Comparison of ENCODE assay signal across 8 mouse cellular contexts in genomic region chr14:34502475-34503324, GRCm38 (mm10). TPM values are rescaled to one million over a fixed set of nuclear protein-coding genes. Genes with fewer than 3 reads are reported as not detected.
DNase-seq lines count a peak whose midpoint lies in the region; ATAC-seq and TF ChIP-seq lines count a peak whose summit lies in the region.

No protein-coding gene starts in this region.

- ATAC-seq in cerebellum, adult (ENCODE audit: insufficient number of reproducible peaks, low FRiP score, low TSS enrichment): peak; percentile 86
- ATAC-seq in forebrain, embryonic 16.5 days: peak; percentile 93
- peak; percentile 91 for ATAC-seq in liver, postnatal 0 days
- peak; percentile 94 for ATAC-seq in neural tube, embryonic 15.5 days (ENCODE audit: low FRiP score)

- H3K4me1 ChIP-seq in CH12.LX (ENCODE audit: control insufficient read depth in 1 of 2, insufficient read depth in 2 of 2): peaks cover 0 to 40% of the 10 kb centered on the region in 2 experiments; a peak in 3 of 4 replicates
- peaks cover 25% of the 10 kb centered on the region for H3K4me1 ChIP-seq in forebrain, embryonic 16.5 days (replicated peaks; ENCODE audit: control insufficient read depth, insufficient read depth, low read length)
- H3K4me1 ChIP-seq in liver, postnatal 0 days (ENCODE audit: insufficient read depth): peaks cover 8% of the 10 kb centered on the region; the same call in 1 of the 2 replicates
- H3K4me1 ChIP-seq in neural tube, embryonic 15.5 days: peaks cover 35% of the 10 kb centered on the region

- TF ChIP-seq CTCF in CH12.LX (conservative IDR thresholded peaks at IDR 0.05 in 1 of 2, IDR thresholded peaks at IDR 0.05 in 1 of 2; ENCODE audit: low read depth in 2 of 2, low read length in 2 of 2): no peak
- TF ChIP-seq CTCF in liver, postnatal 0 days (IDR thresholded peaks at IDR 0.05; ENCODE audit: low read depth): no peak

- TF ChIP-seq POLR2A in CH12.LX (IDR thresholded peaks at IDR 0.05; ENCODE audit: low read depth, low read length): peak; percentile 74

- peak; percentile 74 for DNase-seq in CH12.LX (ENCODE audit: extremely low read depth)
- DNase-seq in heart, postnatal 25 days (ENCODE audit: low spot score): peak; percentile 79
- peak; percentile 85 to 91 for DNase-seq in layer of hippocampus, adult 18-20 months (ENCODE audit: low spot score in 2 of 2)
- DNase-seq in liver, postnatal 0 days: peak; percentile 86
- peak; percentile 87 for DNase-seq in testis, postnatal 14 days (ENCODE audit: low spot score)

- dilution Hi-C loops in CH12.LX (cut with MboI; ENCODE audit: extremely low pct_ligation_motif_present, extremely low pct_unique_long_range_greater_than_20kb, low sequenced_read_pairs): no loop called here

- peak overlapping the region; percentile 77 for H3K27ac ChIP-seq in CH12.LX (ENCODE audit: insufficient read depth, low read depth)
- H3K27ac ChIP-seq in forebrain, embryonic 16.5 days (ENCODE audit: low read length): peak overlapping the region; percentile 95
- H3K27ac ChIP-seq in liver, postnatal 0 days (ENCODE audit: low read depth): peak overlapping the region; percentile 95
- H3K27ac ChIP-seq in neural tube, embryonic 15.5 days (replicated peaks): peak overlapping the region; percentile 97

- intact Hi-C loops in heart, postnatal 25 days (cut with DNase I): loop anchor here (10.0 kb wide), 1 partner anchor 188 kb away; the partner anchor contains the start of genes Glud1 and Shld2

- H3K4me2 ChIP-seq in CH12.LX (ENCODE audit: insufficient read depth, low read depth, poor library complexity, severe bottlenecking): peak overlapping the region; percentile 51
- peak overlapping the region; percentile 48 for H3K4me2 ChIP-seq in forebrain, embryonic 16.5 days (ENCODE audit: low read length)
- peak overlapping the region; percentile 81 for H3K4me2 ChIP-seq in liver, postnatal 0 days (ENCODE audit: low read depth, low read length)
- H3K4me2 ChIP-seq in neural tube, embryonic 15.5 days: peak overlapping the region; percentile 70

- no peaks in the 10 kb centered on the region for H3K9me3 ChIP-seq in CH12.LX (replicated peaks; ENCODE audit: low read length)
- no peaks in the 10 kb centered on the region for H3K9me3 ChIP-seq in forebrain, embryonic 16.5 days (ENCODE audit: control insufficient read depth, low read length)
- no peaks in the 10 kb centered on the region for H3K9me3 ChIP-seq in liver, postnatal 0 days (ENCODE audit: low read length)
- H3K9me3 ChIP-seq in neural tube, embryonic 15.5 days (replicated peaks): no peaks in the 10 kb centered on the region

- H3K36me3 ChIP-seq in CH12.LX (replicated peaks in 1 of 2; ENCODE audit: control insufficient read depth in 1 of 2, insufficient read depth in 1 of 2, low read length in 1 of 2): no peaks in the 10 kb centered on the region
- no peaks in the 10 kb centered on the region for H3K36me3 ChIP-seq in forebrain, embryonic 16.5 days (ENCODE audit: control insufficient read depth, insufficient read depth)
- no peaks in the 10 kb centered on the region for H3K36me3 ChIP-seq in liver, postnatal 0 days (replicated peaks; ENCODE audit: insufficient read depth, low read length)
- no peaks in the 10 kb centered on the region for H3K36me3 ChIP-seq in neural tube, embryonic 15.5 days

- WGBS in forebrain, embryonic 16.5 days: under 1% methylated on average over 91 of the region's 115 CpGs
- WGBS in liver, postnatal 0 days (ENCODE audit: insufficient replicate concordance): 3% methylated on average over 49 of the region's 115 CpGs
- under 1% methylated on average over 76 of the region's 115 CpGs for WGBS in neural tube, embryonic 15.5 days

- peak overlapping the region; percentile 87 to 93 (median 92) for H3K4me3 ChIP-seq in CH12.LX (replicated peaks in 1 of 3; ENCODE audit: low read depth in 2 of 3, low read length in 2 of 3, poor library complexity in 1 of 3)
- H3K4me3 ChIP-seq in forebrain, embryonic 16.5 days (replicated peaks; ENCODE audit: low read length): peak overlapping the region; percentile 89
- H3K4me3 ChIP-seq in liver, postnatal 0 days (ENCODE audit: low read depth, low read length): peak overlapping the region; percentile 74
- H3K4me3 ChIP-seq in neural tube, embryonic 15.5 days (replicated peaks): peak overlapping the region; percentile 80

- H3K27me3 ChIP-seq in CH12.LX (replicated peaks): no peaks in the 10 kb centered on the region
- H3K27me3 ChIP-seq in forebrain, embryonic 16.5 days (replicated peaks; ENCODE audit: control insufficient read depth, insufficient read depth, low read length): no peaks in the 10 kb centered on the region
- peaks cover 35% of the 10 kb centered on the region for H3K27me3 ChIP-seq in liver, postnatal 0 days (ENCODE audit: insufficient read depth, low read length)
- H3K27me3 ChIP-seq in neural tube, embryonic 15.5 days (replicated peaks): no peaks in the 10 kb centered on the region

- in situ Hi-C loops in CH12.LX (cut with MboI; ENCODE audit: low pct_ligation_motif_present, low pct_unique_long_range_greater_than_20kb, low sequenced_read_pairs): loop anchor here (5.0 kb wide), 1 partner anchor 45 kb away; no protein-coding TSS in a partner anchor

- peaks cover 41% of the 10 kb centered on the region for H3K79me2 ChIP-seq in CH12.LX (replicated peaks; ENCODE audit: control insufficient read depth, extremely low read depth, insufficient read depth, poor library complexity, severe bottlenecking)

- H3K9ac ChIP-seq in CH12.LX (ENCODE audit: insufficient read depth, low read depth): peak overlapping the region; percentile 84
- H3K9ac ChIP-seq in forebrain, embryonic 16.5 days (replicated peaks; ENCODE audit: low read depth, low read length): peak overlapping the region; percentile 95
- peak overlapping the region; percentile 83 for H3K9ac ChIP-seq in liver, postnatal 0 days (replicated peaks)
- H3K9ac ChIP-seq in neural tube, embryonic 15.5 days (replicated peaks): peak overlapping the region; percentile 97

- TF ChIP-seq RAD21 in CH12.LX (IDR thresholded peaks at IDR 0.05; ENCODE audit: low read depth, low read length): no peak

- no peak for TF ChIP-seq EP300 in CH12.LX (IDR thresholded peaks at IDR 0.05; ENCODE audit: low read length)
- no peak for TF ChIP-seq EP300 in liver, postnatal 0 days (IDR thresholded peaks at IDR 0.05; ENCODE audit: low read depth)

TF ChIP-seq in CH12.LX, 34 proteins besides CTCF, POLR2A, EP300 and RAD21:
- 0 out of 2 replicates have a peak, but pooled peaks have one; percentile 16 for TF ChIP-seq HCFC1 (IDR thresholded peaks at IDR 0.05; ENCODE audit: low read depth, low read length)
- TF ChIP-seq JUN (IDR thresholded peaks at IDR 0.05; ENCODE audit: insufficient read depth, low read depth, low read length): no peak
- peak; percentile 56; the same call in 1 of the 2 replicates for TF ChIP-seq NELFE (IDR thresholded peaks at IDR 0.05; ENCODE audit: low read depth, low read length)
- no peak for TF ChIP-seq MEF2A (IDR thresholded peaks at IDR 0.05; ENCODE audit: borderline replicate concordance, low read depth, low read length)
- TF ChIP-seq NRF1 (IDR thresholded peaks at IDR 0.05; ENCODE audit: low read depth, low read length): peak; percentile 75
- TF ChIP-seq BHLHE40 (IDR thresholded peaks at IDR 0.05; ENCODE audit: low read depth, low read length): peak; percentile 60; the same call in 1 of the 2 replicates
- TF ChIP-seq ELF1 (IDR thresholded peaks at IDR 0.05; ENCODE audit: low read depth, low read length): peak; percentile 63
- peak; percentile 60; the same call in 1 of the 2 replicates for TF ChIP-seq MAX (IDR thresholded peaks at IDR 0.05; ENCODE audit: low read length)
- peak; percentile 94; the same call in 1 of the 2 replicates for TF ChIP-seq UBTF (IDR thresholded peaks at IDR 0.05; ENCODE audit: low read depth, low read length)
- TF ChIP-seq CHD2 (IDR thresholded peaks at IDR 0.05; ENCODE audit: low read length): peak; percentile 33; the same call in 1 of the 2 replicates
- no peak for TF ChIP-seq CHD1 (IDR thresholded peaks at IDR 0.05; ENCODE audit: low read depth, low read length)
- TF ChIP-seq IRF4 (IDR thresholded peaks at IDR 0.05; ENCODE audit: low read depth, low read length): peak; percentile 66
- 0 out of 2 replicates have a peak, but pooled peaks have one; percentile 29 for TF ChIP-seq MYC (IDR thresholded peaks at IDR 0.05; ENCODE audit: low read depth, low read length)
- 0 out of 2 replicates have a peak, but pooled peaks have one; percentile 38 for TF ChIP-seq MXI1 (IDR thresholded peaks at IDR 0.05; ENCODE audit: low read depth, low read length)
- TF ChIP-seq TCF12 (IDR thresholded peaks at IDR 0.05; ENCODE audit: low read depth, low read length): peak; percentile 5; the same call in 1 of the 2 replicates
- no peak for TF ChIP-seq ETS1 (conservative IDR thresholded peaks at IDR 0.05; ENCODE audit: low read depth, low read length)

RNA-seq across cellular contexts. Expression of gene Bmpr1a, which starts 0.4 kb away (rescaled TPM):
- total RNA-seq in CH12.LX (2012; rRNA removed): 26.2 and 32.6 TPM in 2 replicates
- total RNA-seq in CH12.LX (2014; rRNA removed): 46.7 and 47.9 TPM in 2 replicates
- polyA plus RNA-seq in CH12.LX (2012; ENCODE audit: insufficient read length, low read depth): 29.8 and 30.1 TPM in 2 replicates
- polyA plus RNA-seq in forebrain, embryonic 16.5 days (2015; fragmentation: Nextera tagmentation; extraction: Ambion mirVana): 21.1 and 25.2 TPM in 2 replicates
- 10 to 100 TPM; 71.8 to 77.5 TPM for total RNA-seq in heart, postnatal 25 days (2021)
- total RNA-seq in layer of hippocampus, adult 18-20 months (2021): 10 to 100 TPM; 35.9 to 38.5 TPM
- polyA plus RNA-seq in liver, postnatal 0 days (2015; fragmentation: Nextera tagmentation; extraction: Ambion mirVana): 4.7 and 5.0 TPM in 2 replicates
- polyA plus RNA-seq in neural tube, embryonic 15.5 days (2015; fragmentation: Nextera tagmentation; extraction: Ambion mirVana): 19.0 and 23.4 TPM in 2 replicates

RNA-seq across cellular contexts. Expression of gene 9230112D13Rik, which starts 19.9 kb away (rescaled TPM):
- total RNA-seq in CH12.LX (2012; rRNA removed) (0.80 and 1.6 TPM in 2 replicates), CH12.LX (2014; rRNA removed) (1.7 and 2.6 TPM in 2 replicates)
- polyA plus RNA-seq in CH12.LX (2012; ENCODE audit: insufficient read length, low read depth): 1.4 and 1.9 TPM in 2 replicates
- not detected in 2 replicates for polyA plus RNA-seq in forebrain, embryonic 16.5 days (2015; fragmentation: Nextera tagmentation; extraction: Ambion mirVana)
- total RNA-seq in heart, postnatal 25 days (2021): not detected
- not detected for total RNA-seq in layer of hippocampus, adult 18-20 months (2021)
- not detected in 2 replicates for polyA plus RNA-seq in liver, postnatal 0 days (2015; fragmentation: Nextera tagmentation; extraction: Ambion mirVana)
- polyA plus RNA-seq in neural tube, embryonic 15.5 days (2015; fragmentation: Nextera tagmentation; extraction: Ambion mirVana): not detected in 2 replicates

Comparison
In these comparisons a context has a peak if more than half of its experiments do, and no peak if none do; other contexts are left out.
1. Peak in every context shown above with its lines: DNase-seq, ATAC-seq, H3K4me3 ChIP-seq and H3K27ac ChIP-seq.